Mouse (Mus musculus): Measurements from ENCODE around the gene Ahnak2.

The Ahnak2 gene

DNA sequence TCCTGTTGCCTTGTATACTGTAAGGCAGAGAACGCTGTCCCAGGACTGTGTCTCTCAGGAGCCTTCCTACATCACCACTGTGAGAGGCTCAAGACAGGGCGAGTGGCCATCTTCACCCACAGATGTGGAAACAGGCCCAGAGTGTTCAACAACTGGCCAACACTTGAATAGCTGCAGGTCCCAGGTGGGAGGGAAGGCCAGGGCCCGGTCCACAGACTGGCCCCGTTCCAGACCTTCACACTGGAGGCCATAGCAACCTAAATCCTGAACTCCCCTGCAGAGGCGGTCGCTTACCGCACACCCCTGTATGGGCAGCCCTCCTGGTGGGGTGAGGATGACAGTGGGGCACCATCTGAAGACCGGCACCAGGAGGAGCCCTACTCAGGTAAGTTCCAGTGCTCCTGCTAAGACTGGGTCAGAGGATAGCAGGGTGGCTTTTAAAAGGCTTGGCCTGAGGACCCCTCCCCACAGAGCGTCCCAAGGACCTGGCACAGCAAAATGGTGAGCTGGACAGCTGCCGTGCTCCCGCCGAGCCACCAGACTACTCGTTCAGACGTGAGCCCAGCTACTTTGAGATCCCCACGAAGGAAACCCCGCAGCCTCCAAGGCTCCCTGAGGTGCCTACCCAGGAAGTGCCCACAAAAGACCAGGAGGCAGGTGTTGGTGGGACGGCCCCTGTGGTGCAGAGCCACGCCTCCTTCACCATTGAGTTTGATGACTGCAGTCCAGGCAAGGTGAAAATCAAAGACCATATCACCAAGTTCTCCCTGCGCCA, 67.4 kb downstream of the Ahnak2 start:
- DNase-seq (ENCODE audit: low read depth, low spot score) = no peak

DNA sequence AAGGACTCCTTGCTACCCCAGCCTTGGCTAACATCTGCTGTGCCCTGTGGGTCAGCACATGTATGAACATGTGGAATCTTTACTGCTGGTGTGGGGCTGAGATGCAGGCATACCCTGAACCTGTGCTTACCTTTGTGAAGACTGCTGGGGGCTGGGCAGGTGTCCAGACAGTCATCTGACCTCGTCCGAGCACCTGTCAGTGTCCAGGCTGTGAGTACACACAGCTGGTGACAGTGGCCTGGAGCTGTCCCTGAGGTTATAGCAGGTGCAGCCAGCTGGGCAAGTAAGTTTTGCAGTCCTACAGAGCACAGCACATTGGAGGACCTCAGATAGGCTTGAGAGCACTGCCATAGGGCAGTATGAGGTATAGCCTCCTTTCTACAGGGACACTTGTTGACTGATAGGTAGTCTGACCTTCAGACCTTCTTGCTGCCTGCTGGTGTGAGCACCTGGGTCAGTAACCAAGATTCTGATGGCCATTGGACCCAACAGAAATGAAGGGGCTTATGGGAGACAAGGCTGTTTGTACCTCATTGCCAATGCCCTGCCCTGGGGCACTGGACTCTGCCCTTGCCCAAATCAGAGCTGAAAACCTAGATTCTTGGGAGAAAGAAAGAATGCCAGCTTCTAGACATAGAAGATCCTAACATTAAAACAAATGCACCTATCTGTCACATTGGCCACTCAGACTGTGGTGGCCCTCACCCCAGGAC, 68.2 kb downstream of the Ahnak2 start:
- no peak for DNase-seq (ENCODE audit: low read depth, low spot score)

DNA sequence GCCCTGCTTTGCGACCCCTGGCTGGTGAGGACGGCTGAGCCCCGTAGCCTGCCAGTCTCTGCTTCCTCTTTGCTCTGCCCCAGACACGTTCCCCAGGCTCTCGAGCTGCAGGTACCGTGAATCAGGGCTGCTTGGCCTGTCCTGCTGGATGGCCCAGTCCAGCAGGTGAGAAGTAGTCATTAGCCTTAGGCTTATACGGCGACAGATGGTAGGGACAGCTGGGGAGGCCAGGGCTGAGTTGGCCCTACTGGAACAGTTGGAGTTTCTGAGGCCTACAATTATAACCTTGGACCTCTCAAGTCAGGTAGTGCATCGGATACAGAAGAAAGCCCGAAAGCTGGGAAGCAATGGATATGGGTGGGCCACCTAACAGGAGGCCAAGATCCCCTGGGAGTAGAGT, 69.9 kb downstream of the Ahnak2 start:
- DNase-seq (ENCODE audit: low read depth, low spot score) = no peak

DNA sequence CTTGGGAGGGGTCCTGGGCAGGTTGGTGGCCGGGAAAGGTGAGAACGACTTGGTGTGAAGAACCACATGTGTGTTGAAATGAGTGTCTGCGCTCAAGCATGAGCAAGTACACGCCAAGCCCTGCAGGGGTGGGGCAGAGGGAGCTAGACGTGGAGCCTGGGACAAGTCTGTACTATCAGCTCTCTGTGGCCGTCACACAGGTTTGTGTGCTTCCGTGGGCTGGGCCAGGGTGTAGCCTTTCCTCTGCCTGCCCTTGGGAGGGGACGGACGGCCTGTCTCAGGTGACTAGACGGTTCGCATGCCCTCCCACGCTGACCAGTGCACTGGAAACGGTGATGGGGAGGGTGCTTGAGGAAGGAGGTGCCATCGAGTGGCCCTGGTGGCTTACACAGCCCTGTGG, 71.6 kb downstream of the Ahnak2 start:
- DNase-seq (ENCODE audit: low read depth, low spot score) = no peak

DNA sequence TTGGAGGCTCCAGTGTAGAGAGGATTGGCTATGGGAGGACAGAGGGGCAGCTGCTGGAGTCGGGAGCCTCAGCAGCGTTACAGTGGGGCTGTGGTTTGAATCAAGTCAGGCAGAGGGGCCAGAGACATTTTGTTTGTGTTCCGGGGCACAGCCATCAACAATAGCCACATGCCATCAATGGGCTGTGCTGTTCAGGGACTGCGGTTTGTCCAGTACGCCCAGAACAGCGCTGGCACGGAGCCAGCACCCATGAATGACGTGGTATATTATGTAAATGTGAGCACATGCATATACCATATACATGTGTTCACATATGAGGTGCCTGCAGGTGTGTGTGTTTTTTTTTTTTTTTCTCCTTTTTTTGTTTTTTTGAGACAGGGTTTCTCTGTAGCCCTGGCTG, 74.7 kb downstream of the Ahnak2 start:
- no peak for DNase-seq (ENCODE audit: low read depth, low spot score)

DNA sequence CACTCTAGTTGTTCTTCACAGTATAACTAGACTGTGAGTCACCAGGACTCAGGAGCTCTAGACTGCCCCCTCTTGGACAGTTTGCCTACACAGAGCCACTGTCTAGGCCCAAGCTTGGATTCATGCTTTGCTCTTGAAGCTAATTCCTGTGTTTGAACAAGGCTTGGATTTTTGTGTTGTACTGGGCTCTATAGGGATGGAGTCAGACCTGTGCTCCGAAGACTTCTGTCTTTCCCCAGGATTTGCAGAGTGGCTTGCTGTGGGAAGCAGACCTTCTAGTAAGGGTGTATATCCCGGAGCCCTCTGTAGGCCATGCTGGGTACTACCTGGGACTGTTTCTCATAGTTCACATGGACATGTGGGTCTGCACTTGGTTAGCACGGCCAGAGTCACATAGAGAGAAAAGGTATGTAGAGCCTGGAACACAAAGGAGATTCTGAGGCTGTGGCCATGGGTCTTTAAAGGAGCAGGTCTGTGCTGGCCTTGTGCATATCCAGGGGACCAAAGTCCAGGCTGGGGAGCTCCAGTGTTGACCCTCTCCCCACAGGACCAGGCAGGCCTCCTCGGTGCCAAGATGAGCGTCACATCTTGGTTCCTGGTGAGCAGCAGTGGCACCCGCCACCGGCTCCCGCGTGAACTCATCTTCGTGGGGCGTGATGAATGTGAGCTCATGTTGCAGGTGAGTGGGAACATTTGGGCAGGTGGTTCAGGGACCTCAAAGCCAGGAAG, 78.2 kb downstream of the Ahnak2 start:
- no peak for DNase-seq (ENCODE audit: low read depth, low spot score)

DNA sequence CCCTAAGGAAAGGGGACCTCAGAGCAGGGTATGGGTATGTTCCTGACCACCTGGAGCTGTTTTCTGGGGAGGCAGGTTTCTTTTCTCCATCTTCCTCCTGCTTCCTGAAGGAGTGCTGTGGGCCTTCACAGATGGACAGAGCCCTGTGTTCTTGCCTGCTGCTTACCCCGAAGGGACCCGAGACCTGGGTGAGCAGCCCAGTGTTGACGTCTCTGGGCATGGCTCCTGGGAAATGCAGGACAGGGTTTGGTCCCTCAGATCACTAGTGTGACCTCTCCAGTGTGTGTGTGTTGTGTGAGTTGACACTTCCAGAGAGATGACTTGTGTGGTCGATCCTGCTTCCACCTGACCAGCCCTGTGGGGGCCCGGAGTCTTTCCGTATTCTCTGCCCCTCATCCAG, 79.0 kb downstream of the Ahnak2 start:
- DNase-seq (ENCODE audit: low read depth, low spot score) = no peak

DNA sequence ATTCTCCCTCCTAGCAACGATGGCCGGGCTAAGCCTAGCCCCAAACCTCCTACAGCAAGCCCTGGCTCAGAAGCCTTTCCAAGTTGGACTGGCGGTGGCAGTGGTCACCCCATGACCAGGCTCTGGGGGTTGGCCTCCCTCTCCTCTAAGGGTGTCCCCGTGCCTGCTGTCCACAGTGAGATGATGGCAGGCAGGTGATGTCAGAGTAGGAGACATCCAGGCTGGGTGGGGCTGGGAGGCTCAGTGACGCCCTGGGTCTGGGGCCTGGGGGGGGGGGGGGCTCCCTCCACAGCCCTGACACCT, 79.5 kb downstream of the Ahnak2 start:
- no peak for DNase-seq (ENCODE audit: low read depth, low spot score)

DNA sequence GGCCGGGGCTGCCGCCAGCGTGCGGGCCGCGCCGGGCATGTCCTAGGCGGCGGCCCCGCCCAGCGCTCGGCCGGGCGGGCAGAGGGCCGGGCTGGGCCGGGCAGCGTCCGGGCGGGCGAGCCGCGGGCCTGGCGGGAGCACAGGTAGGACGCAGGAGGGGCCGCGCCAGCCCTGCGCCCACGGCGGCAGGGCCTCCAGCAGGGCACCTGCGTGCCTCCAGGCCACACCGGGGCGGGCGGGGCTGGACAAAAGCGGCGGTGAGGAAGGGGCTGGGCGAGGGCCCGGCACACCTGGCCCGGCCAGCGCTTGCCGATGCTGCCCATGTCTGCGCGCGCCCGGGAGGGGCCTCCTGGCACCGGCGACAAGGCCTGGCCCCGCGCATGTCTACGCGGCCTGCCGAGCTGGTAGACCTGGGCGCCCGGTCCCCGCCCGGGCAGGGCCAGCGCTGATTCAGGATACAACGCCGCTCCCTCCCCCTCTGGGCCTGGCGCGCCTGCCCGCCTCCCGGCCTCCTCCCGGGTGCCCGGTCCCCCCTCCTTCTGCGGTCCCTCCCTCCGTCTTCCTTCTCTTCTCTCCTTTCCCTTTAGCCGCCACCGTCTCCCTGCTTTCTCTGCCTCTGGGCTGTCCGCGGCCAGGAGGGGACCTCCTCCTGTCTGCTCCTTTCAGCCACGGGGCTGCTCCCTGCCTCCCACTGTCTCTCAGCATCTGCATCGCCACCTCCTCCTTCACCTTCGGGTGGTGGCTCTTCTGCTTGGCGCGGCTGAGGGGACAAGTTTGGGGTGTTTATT, 80.0 kb downstream of the Ahnak2 start:
- DNase-seq (ENCODE audit: low read depth, low spot score) = no peak
